Mouse (Mus musculus): Measurements from ENCODE around the gene Rdh1. TPM values are rescaled to one million over a fixed set of nuclear protein-coding genes. Genes with fewer than 3 reads are reported as not detected.
"Not testable (repeated sequence)": the region's sequence is repeated elsewhere in the genome, so short reads cannot be mapped to it uniquely, and the experiment has no call there.

The Rdh1 gene
- polyA plus RNA-seq, 1 experiment, result not detected

DNA sequence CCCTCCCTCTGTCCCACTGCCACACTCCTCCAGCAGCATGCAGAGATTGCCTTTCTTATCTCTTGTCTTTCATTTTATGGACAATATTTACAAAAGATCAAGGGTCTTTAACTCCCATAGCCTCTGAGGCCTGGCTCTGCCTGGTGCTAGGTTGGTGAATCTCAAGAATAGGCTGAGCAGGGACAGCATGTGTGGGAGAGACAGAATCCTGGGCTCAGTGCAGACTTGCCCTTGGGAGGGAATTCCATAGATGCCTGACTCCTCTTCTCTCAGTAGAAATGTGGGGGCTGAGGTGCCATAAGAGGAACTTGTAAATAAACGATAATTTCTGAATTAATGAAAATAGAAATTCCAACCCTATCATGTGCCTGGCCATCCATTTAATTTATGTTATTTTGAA, 7.0 kb downstream of the Rdh1 start:
- Histone ChIP-seq H3K4me1 (ENCODE audit: control insufficient read depth, insufficient read depth, low read length) (no peaks in the 10 kb centered on the region), H3K27ac (ENCODE audit: insufficient read depth, low read depth, low read length) (no peak overlapping the region), H3K4me3 (ENCODE audit: insufficient read depth, low read length) (no peak overlapping the region)
- TF ChIP-seq POLR2A (IDR thresholded peaks at IDR 0.05; ENCODE audit: borderline replicate concordance, low read depth, low read length), result no peak
- TF ChIP-seq CTCF (IDR thresholded peaks at IDR 0.05; ENCODE audit: low read depth, low read length), result no peak

- Histone ChIP-seq H3K4me1 (ENCODE audit: control insufficient read depth, insufficient read depth, low read length) (no peaks in the 10 kb centered on the region), H3K4me3 (ENCODE audit: insufficient read depth, low read length) (no peak within 1 kb of the TSS), H3K27ac (ENCODE audit: insufficient read depth, low read depth, low read length) (no peak within 1 kb of the TSS)
- no peak for TF ChIP-seq CTCF (IDR thresholded peaks at IDR 0.05; ENCODE audit: low read depth, low read length)
- no peak for TF ChIP-seq POLR2A (IDR thresholded peaks at IDR 0.05; ENCODE audit: borderline replicate concordance, low read depth, low read length)
Measured at GRCm38 (mm10) chr10:127776011-127776410, 16.5 kb downstream of the Rdh1 start, which contains the start of gene Rdh9. Gene Rdh9, plus strand, starts transcription at chr10:127776386.

- not testable (repeated sequence) for H3K4me1 ChIP-seq (ENCODE audit: control insufficient read depth, insufficient read depth, low read length); H3K27ac ChIP-seq (ENCODE audit: insufficient read depth, low read depth, low read length); H3K4me3 ChIP-seq (ENCODE audit: insufficient read depth, low read length)
Measured at GRCm38 (mm10) chr10:127782321-127782720, 22.8 kb downstream of the Rdh1 start.

DNA sequence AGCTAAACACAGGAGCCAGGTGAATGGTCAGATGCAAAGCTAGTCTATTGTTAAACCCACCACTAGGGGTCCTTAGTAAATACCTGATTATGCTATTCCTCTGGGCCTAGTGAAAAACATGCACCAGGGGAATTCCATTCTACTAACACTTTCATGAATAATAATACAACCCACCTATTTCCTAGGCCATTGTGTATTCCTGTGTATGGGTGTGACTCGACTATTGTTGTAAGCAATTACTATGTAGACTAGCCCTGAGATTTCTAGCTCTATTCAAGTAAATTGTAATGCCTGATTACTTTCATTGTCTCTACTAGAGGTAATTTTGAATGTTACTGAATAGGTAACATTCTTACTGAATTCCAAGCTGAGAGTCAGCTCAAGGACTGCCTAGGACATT, 25.9 kb downstream of the Rdh1 start:
- H3K4me3 ChIP-seq (ENCODE audit: insufficient read depth, low read length); H3K4me1 ChIP-seq (ENCODE audit: control insufficient read depth, insufficient read depth, low read length); H3K27ac ChIP-seq (ENCODE audit: insufficient read depth, low read depth, low read length): not testable (repeated sequence)

GRCm38 (mm10) chr10:127799295-127799694, 39.8 kb downstream of the Rdh1 start:
- no peak overlapping the region for H3K27ac ChIP-seq (ENCODE audit: insufficient read depth, low read depth, low read length)
- TF ChIP-seq POLR2A (IDR thresholded peaks at IDR 0.05; ENCODE audit: borderline replicate concordance, low read depth, low read length) (no peak), CTCF (IDR thresholded peaks at IDR 0.05; ENCODE audit: low read depth, low read length) (no peak)
- no peak overlapping the region for H3K4me3 ChIP-seq (ENCODE audit: insufficient read depth, low read length)
- H3K4me1 ChIP-seq (ENCODE audit: control insufficient read depth, insufficient read depth, low read length), result no peaks in the 10 kb centered on the region

- Histone ChIP-seq H3K27ac (ENCODE audit: insufficient read depth, low read depth, low read length) (no peak within 1 kb of the TSS), H3K4me1 (ENCODE audit: control insufficient read depth, insufficient read depth, low read length) (no peaks in the 10 kb centered on the region), H3K4me3 (ENCODE audit: insufficient read depth, low read length) (no peak within 1 kb of the TSS)
- TF ChIP-seq POLR2A (IDR thresholded peaks at IDR 0.05; ENCODE audit: borderline replicate concordance, low read depth, low read length) (no peak), CTCF (IDR thresholded peaks at IDR 0.05; ENCODE audit: low read depth, low read length) (no peak)
Measured at GRCm38 (mm10) chr10:127800891-127801290, 41.4 kb downstream of the Rdh1 start, which contains the start of gene Rdh16. Gene Rdh16, plus strand, starts transcription at chr10:127801152.

DNA sequence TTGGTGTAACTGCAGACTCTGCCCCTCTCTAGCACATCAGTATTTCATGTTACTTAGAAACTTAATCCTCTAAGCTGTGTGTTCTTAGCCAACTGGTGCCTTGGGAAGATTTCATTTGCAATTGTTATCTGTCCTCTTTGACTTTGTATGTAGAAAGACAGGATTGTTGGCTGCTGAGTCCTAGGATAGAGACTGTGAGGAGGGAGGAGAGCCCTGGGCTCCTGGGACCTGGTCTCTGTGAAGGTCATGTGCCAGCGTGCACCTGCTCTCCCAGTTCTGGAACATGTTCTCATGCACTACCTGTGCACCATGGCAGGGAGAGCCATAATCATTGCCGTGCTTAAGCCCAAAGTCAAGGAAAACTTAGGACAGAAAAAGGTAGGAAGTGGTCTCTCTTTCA, 42.1 kb downstream of the Rdh1 start:
- TF ChIP-seq CTCF (IDR thresholded peaks at IDR 0.05; ENCODE audit: low read depth, low read length), result no peak
- H3K4me1 ChIP-seq (ENCODE audit: control insufficient read depth, insufficient read depth, low read length), result no peaks in the 10 kb centered on the region
- H3K4me3 ChIP-seq (ENCODE audit: insufficient read depth, low read length), result no peak overlapping the region
- no peak overlapping the region for H3K27ac ChIP-seq (ENCODE audit: insufficient read depth, low read depth, low read length)

DNA sequence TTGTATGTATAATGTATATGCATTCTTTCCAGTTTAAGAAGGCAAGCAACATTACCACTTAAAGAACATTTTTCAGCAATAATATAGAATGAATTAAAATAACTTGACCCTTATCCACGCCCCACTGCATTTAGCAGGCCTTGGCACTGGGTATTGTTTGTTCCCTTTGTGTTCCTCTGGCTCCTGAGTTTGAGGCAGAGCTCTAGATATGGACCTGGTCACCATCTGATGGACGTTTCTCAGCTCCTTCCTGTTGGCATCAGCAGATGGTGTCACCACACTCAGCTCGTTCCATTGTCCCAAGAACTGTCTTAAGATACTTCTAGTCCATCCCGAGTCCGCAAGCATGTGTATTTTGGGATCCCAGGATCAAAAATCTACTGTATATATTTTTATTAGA, 42.7 kb downstream of the Rdh1 start:
- no peak overlapping the region for H3K4me3 ChIP-seq (ENCODE audit: insufficient read depth, low read length)
- no peaks in the 10 kb centered on the region for H3K4me1 ChIP-seq (ENCODE audit: control insufficient read depth, insufficient read depth, low read length)
- H3K27ac ChIP-seq (ENCODE audit: insufficient read depth, low read depth, low read length), result no peak overlapping the region
- TF ChIP-seq POLR2A (IDR thresholded peaks at IDR 0.05; ENCODE audit: borderline replicate concordance, low read depth, low read length) (no peak), CTCF (IDR thresholded peaks at IDR 0.05; ENCODE audit: low read depth, low read length) (no peak)

- no peaks in the 10 kb centered on the region for H3K4me1 ChIP-seq (ENCODE audit: control insufficient read depth, insufficient read depth, low read length)
- H3K4me3 ChIP-seq (ENCODE audit: insufficient read depth, low read length), result no peak overlapping the region
- TF ChIP-seq POLR2A (IDR thresholded peaks at IDR 0.05; ENCODE audit: borderline replicate concordance, low read depth, low read length) (no peak), CTCF (IDR thresholded peaks at IDR 0.05; ENCODE audit: low read depth, low read length) (no peak)
- H3K27ac ChIP-seq (ENCODE audit: insufficient read depth, low read depth, low read length), result no peak overlapping the region
Measured at GRCm38 (mm10) chr10:127804416-127804815, 44.9 kb downstream of the Rdh1 start.

DNA sequence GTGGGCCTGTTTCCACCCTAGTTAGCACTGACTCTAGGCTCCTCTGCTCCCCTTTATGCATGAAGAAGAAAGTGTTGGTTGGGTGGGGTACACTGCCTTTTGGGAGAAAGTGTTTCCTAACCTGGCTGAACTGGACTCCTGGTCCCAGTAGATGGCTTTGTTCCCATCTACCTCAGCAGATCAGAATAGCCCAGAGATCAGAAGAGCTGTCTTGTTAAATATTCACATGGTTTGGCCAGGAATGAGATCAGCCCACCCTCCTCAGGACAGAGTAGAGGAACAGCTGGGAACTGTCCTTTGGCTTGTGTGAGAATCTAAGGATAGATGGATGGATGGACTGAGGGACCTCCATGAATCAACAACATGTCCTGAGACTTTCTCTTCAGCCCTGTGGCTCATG, 56.4 kb downstream of the Rdh1 start:
- Histone ChIP-seq H3K4me3 (ENCODE audit: insufficient read depth, low read length) (no peak overlapping the region), H3K27ac (ENCODE audit: insufficient read depth, low read depth, low read length) (no peak overlapping the region), H3K4me1 (ENCODE audit: control insufficient read depth, insufficient read depth, low read length) (no peaks in the 10 kb centered on the region)
- no peak for TF ChIP-seq CTCF (IDR thresholded peaks at IDR 0.05; ENCODE audit: low read depth, low read length)
- no peak for TF ChIP-seq POLR2A (IDR thresholded peaks at IDR 0.05; ENCODE audit: borderline replicate concordance, low read depth, low read length)

GRCm38 (mm10) chr10:127817268-127817910, 57.9 kb downstream of the Rdh1 start:
- H3K4me3 ChIP-seq (ENCODE audit: insufficient read depth, low read length), result not testable (repeated sequence)

More at GRCm38 (mm10) chr10:127817268-127817910, 57.9 kb downstream of the Rdh1 start:
- H3K4me1 ChIP-seq (ENCODE audit: control insufficient read depth, insufficient read depth, low read length); H3K27ac ChIP-seq (ENCODE audit: insufficient read depth, low read depth, low read length): not testable (repeated sequence)

Other genes with a start within 250 kb of the Rdh1 start
- not detected in 2 replicates for gene Ndufa4l2, start 244.8 kb upstream of the Rdh1 start, polyA plus RNA-seq (2012; ENCODE audit: insufficient read depth, insufficient read length, missing spikeins)
- 21.0 and 22.8 TPM in 2 replicates for gene Shmt2, start 237.3 kb upstream of the Rdh1 start, polyA plus RNA-seq (2012; ENCODE audit: insufficient read depth, insufficient read length, missing spikeins)
- gene Nxph4, start 225.2 kb upstream of the Rdh1 start, polyA plus RNA-seq (2012; ENCODE audit: insufficient read depth, insufficient read length, missing spikeins), result not detected in 2 replicates
- gene Lrp1, start 138.6 kb upstream of the Rdh1 start, polyA plus RNA-seq (2012; ENCODE audit: insufficient read depth, insufficient read length, missing spikeins), result 361 and 418 TPM in 2 replicates
- 128 and 144 TPM in 2 replicates for gene Stat6, start 116.7 kb upstream of the Rdh1 start, polyA plus RNA-seq (2012; ENCODE audit: insufficient read depth, insufficient read length, missing spikeins)
- 11.0 and 13.5 TPM in 2 replicates for gene Nemp1, start 92.8 kb upstream of the Rdh1 start, polyA plus RNA-seq (2012; ENCODE audit: insufficient read depth, insufficient read length, missing spikeins)
- gene Nab2, start 91.2 kb upstream of the Rdh1 start, polyA plus RNA-seq (2012; ENCODE audit: insufficient read depth, insufficient read length, missing spikeins), result 21.4 and 25.4 TPM in 2 replicates
- 0.31 TPM in 1 of 2 replicates, not detected in the other for gene Myo1a, start 54.6 kb upstream of the Rdh1 start, polyA plus RNA-seq (2012; ENCODE audit: insufficient read depth, insufficient read length, missing spikeins)
- not detected in 2 replicates for gene Tac2, start 35.2 kb upstream of the Rdh1 start, polyA plus RNA-seq (2012; ENCODE audit: insufficient read depth, insufficient read length, missing spikeins)
- 4.4 and 4.6 TPM in 2 replicates for gene Zbtb39, start 20.2 kb upstream of the Rdh1 start, polyA plus RNA-seq (2012; ENCODE audit: insufficient read depth, insufficient read length, missing spikeins)
- not detected in 2 replicates for gene Gpr182, start 8.0 kb upstream of the Rdh1 start, polyA plus RNA-seq (2012; ENCODE audit: insufficient read depth, insufficient read length, missing spikeins)
- gene Rdh16f1, start 66 bp downstream of the Rdh1 start, polyA plus RNA-seq (2012; ENCODE audit: insufficient read depth, insufficient read length, missing spikeins), result not detected in 2 replicates
- gene Rdh9, start 16.7 kb downstream of the Rdh1 start, polyA plus RNA-seq (2012; ENCODE audit: insufficient read depth, insufficient read length, missing spikeins), result 0.60 TPM in 1 of 2 replicates, not detected in the other
- gene Rdh16, start 41.4 kb downstream of the Rdh1 start, polyA plus RNA-seq (2012; ENCODE audit: insufficient read depth, insufficient read length, missing spikeins), result not detected in 2 replicates
- not detected in 2 replicates for gene Rdh19, start 90.2 kb downstream of the Rdh1 start, polyA plus RNA-seq (2012; ENCODE audit: insufficient read depth, insufficient read length, missing spikeins)
- not detected in 2 replicates for gene Rdh16f2, start 106.8 kb downstream of the Rdh1 start, polyA plus RNA-seq (2012; ENCODE audit: insufficient read depth, insufficient read length, missing spikeins)
- not detected in 2 replicates for gene Rdh7, start 129.1 kb downstream of the Rdh1 start, polyA plus RNA-seq (2012; ENCODE audit: insufficient read depth, insufficient read length, missing spikeins)
- gene Sdr9c7, start 138.8 kb downstream of the Rdh1 start, polyA plus RNA-seq (2012; ENCODE audit: insufficient read depth, insufficient read length, missing spikeins), result not detected in 2 replicates
- gene Hsd17b6, start 247.9 kb downstream of the Rdh1 start, polyA plus RNA-seq (2012; ENCODE audit: insufficient read depth, insufficient read length, missing spikeins), result not detected in 2 replicates